Mouse (Mus musculus) lung, postnatal 4 days (tissue): ENCODE data around the gene Acsm2.

Source experiments
- DNase-seq, 2 experiments: peaks; one replicate each; pipeline ENCODE4 v3.0.0; 2021

Acsm2 gene

DNA sequence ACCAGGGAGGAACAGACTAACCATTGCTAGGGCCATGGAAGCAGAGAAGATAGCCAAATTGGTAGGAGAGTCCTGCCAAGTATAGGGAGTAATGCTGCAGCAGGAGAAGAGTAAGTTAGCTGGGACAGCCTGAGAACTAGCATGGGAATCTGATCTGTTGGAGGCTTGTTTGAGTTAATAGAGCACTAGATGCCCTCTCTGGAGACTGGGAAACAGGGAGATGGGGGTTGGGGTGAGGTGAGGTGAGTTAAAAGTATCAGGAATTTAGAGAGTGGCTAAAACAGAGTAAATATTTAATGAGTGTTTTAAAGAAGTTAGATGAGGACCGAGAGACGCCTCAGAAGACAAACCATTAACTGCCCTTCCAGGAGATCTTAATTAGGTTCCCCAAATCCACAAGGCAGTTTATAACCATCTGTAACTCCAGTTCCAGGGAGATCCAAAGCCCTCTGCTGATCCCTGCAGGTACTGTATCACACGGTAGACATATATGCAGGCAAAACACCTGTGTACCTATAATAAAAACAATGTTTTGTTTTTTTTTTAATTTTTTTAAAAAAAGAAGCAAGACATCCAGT, 40.5 kb downstream of the Acsm2 start:
- no peak for DNase-seq

DNA sequence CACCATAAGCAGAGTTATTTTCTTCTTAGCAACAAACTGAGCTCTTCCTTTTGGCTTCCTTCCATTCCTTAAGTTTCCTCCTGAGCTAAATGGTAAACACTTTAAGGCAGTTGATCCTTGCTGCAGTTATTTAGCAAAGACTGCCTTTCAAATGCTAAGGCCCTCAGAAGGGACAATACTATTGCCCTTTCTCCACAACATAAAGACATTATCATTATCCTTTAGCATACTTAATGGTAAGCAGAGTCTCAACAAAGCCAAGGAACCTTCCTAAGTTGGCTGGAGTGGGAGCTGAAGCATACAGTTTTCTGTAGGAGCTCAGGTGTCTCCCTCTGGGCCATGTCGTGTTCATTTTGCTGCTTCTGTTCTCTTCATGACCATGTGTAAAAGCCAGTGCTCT, 41.2 kb downstream of the Acsm2 start:
- no peak for DNase-seq

GRCm38 (mm10) chr7:119596536-119596935, 42.4 kb downstream of the Acsm2 start:
- no peak for DNase-seq

DNA sequence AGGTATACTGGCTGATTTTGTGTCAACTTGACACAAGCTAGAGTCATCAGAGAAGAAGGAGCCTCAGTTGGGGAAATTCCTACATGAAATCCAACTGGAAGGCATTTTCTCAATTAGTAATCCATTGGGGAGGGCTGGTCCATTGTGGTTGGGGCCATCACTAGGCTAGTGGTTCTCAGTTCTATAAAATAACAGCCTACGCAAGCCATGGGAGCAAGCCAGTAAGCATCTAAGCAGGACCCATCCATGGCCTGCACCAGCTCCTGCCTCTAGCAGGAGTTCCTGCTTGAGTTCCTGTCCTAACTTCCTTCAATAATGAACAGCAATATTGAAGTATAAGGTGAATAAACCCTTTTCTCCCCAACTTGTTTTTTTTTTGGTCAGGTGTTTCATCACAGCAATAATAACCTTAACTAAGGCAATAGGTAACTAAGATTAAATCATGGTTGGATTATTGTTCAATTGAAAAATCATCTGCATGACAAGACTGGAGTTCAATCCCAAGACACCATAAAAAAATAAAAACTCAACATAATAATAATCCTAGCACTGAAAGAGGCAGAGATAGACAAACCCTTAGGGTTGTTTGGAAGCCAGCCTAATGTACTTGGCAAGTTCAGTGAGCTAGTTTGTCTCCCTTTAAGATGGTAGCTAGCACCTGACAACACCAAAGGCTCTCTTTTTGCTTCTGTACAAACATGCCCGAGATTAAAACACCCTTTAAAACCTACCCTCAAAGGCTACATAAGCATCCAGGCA, 47.2 kb downstream of the Acsm2 start:
- no peak for DNase-seq

GRCm38 (mm10) chr7:119601954-119602317, 47.8 kb downstream of the Acsm2 start:
- no peak for DNase-seq

DNA sequence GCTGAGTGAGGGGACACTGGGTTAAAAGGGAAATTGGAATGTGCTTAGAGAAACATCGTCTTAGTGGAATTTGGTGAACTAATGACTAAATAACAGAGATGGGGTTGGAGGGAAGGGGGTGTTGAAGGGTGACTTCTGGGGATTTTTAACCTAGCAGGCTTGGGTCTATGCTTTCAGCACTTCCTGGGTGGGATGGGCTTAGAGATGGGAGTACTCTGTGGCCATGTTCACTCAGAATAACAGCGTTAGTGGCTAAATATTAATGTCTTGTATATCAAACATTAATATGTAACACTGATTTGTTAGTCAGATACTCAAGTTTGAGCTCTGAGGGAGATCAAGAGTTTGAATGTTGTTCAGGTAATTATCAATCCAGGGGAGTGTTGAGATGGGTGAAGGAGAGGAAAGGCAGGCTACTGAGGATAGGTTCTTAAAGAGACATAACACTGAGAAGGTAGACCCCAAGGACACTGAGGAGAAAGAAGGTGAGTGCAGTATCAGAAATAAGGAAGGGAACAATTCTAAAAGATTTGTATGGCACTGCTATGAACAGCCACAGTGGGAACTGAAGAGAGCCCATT, 50.9 kb downstream of the Acsm2 start:
- no peak for DNase-seq

DNA sequence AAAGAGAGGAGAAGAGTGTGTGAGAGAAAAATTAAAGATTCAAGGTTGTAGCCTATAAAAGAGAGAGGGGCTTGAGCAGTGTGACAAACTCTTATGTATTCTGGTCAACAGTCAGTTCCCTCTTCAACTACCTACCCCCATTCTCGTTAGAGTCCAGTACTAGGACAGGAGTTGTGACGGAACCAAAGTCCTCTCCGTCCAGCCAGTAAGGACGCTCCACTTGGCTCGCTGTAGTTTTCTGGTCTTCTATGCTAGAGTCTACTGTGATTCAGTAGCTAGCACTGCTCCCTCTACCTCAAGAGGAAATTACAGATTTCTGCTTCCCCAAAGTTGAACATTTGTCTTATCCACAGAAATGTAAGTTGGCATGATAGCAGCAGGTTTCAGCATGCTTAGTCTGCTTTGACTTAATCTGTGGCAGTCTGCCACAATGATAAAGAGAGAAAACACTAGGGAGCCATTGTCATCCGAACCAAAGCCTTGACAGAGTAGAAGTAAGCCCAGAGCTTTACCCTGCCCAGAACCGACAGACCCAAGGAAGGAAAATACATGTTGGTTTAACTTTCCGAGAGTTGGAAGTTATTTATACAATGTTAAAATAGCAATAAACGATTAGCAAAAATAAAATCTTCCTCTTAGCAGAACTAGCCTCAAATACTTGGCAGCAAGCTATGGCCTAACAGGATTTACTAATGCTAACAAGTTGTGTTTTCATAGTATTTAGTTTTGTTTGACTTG, 52.0 kb downstream of the Acsm2 start:
- DNase-seq, result no peak

DNA sequence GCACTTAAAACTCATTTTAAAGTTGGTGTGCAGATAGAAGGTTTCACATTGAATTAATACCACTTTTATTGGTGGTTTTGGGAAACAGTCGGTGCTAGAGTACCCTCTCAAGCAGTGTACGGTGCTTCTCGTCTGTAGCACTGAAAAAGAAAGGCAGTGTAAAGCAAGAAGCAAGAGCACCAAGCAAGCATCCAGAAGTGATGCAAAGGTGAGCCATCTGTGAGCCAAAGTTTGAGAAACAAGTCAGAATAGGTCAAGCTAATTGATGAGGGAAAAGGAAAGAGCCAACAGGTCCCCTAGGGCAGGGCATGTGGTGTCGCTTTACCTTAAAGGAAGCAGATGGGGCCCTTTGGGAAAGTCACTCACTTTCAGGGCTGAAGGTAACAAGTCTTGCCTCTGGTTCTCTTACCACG, 52.5 kb downstream of the Acsm2 start, which contains the start of gene Acsm1:
TSS of gene Acsm1 (plus strand) at position 363 of the 413 bp plus-strand sequence.
- no peak for DNase-seq

- DNase-seq, result no peak
These were observed 53.8 kb downstream of the Acsm2 start for GRCm38 (mm10) chr7:119607796-119608515.

DNA sequence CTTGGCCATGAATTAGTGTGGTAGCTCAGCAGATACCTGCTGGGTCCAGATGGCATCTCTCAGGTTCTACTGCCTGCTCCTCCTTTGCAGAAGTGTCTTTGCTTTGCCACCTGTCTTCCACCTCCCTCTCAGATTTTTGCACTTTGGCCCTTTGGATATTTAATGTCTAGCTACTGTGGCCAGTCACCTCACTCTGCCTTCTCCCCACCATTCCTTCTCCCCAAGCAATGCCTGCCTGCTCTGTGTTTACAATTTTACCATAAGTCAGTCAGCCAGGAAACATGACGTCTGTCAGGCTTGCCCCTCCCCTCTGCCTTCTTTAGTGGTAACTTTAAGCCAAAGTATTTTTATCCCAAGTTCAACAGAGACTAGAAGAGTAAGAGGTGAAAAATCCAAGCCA, 62.4 kb downstream of the Acsm2 start:
- DNase-seq, result no peak

GRCm38 (mm10) chr7:119617593-119617992, 63.5 kb downstream of the Acsm2 start:
- no peak for DNase-seq

DNA sequence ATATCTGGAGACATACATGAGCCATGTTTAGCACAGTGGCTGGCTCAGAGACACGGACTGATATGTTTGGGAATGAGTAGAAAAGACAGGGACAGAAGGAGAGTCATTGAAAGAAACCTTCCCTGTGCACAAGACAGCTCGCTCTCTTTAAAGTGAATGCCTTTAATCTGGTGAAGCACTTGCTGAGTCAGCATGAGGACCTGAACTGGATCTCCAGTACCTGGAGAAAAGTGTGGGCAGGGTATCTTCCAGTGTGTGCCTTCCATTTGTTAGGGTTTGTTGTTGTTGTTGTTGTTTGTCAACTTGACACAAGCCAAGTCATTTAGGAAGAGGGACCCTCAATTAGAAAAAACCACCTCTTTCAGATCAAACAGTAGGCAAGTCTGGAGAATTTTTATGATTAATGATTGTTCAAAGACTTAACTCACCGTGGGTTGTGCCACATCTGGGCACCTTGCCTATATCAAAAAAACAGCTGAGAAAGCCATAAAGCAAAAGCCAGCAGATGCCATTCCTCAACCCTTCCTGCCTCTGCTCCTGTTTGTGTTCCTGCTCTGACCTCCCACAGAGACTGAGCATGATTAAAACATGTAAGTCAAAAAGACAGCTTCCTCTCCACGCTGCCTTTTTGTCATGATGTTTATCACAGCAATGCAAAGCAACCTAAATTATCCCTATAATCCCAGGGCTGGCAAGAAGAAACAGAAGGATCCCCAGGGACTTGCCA, 64.2 kb downstream of the Acsm2 start:
- no peak for DNase-seq

DNA sequence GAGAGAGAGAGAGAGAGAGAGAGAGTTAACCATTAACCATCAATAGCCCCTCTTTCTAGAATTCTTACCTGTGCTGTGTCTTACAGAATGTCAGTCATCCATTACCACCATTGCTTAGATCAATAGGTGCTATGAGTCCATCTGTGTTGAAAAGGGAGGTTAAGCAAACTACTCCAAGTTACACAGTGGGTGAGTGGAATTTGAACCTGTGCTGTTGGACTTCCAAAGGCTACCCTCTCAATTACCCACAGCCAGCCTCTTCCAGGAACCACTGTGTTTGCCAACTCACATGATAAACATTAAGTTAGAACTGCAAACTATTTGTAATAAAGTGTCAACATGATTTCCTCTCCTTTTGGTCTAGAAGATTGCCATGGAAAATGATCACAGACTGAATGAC, 66.0 kb downstream of the Acsm2 start:
- DNase-seq, result no peak

DNA sequence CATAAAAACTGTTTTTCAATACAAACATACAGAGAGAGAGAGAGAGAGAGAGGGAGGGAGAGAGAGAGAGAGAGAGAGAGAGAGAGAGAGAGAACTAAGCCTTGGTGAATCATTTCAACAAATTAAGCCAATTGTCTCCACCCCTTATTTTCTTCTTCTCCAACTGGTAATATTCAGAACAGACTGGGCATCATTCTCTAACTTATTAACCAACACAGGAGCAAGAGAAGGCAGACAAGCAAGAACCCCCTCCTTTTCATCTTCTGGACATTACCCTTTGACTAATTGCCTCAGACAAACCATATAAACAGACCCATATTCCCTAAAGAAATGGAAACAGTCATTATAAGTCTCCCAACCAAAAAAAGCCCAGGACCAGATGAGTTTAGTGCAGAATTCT, 84.6 kb downstream of the Acsm2 start:
- no peak for DNase-seq

- DNase-seq, result no peak
These were observed 88.2 kb downstream of the Acsm2 start for GRCm38 (mm10) chr7:119642307-119642706.
